Mouse (Mus musculus) hindbrain, embryonic 15.5 days (tissue): ENCODE measurements around the gene March4. TPM values are rescaled to one million over a fixed set of nuclear protein-coding genes. Genes with fewer than 3 reads are reported as not detected.

Experiments
- ATAC-seq: fragments of 200-750 bp; cut with Nextera tagmentation; 2 replicates; pipeline ENCODE4 v1.8.0; 2017; ENCODE audit warnings: low read depth, moderate number of reproducible peaks, moderate TSS enrichment; ENCODE audit not compliant: low FRiP score
- H3K27ac ChIP-seq: fragments of 300-500 bp; sonication (generic); replicated peaks from 2 replicates; pipeline ENCODE4 v1.5.1; 2015; ENCODE audit warnings: mild to moderate bottlenecking, inconsistent platforms
- H3K27me3 ChIP-seq: fragments of 300-500 bp; sonication (generic); 2 replicates; pipeline ENCODE4 v1.6.1; 2015; ENCODE audit warnings: control low read depth, inconsistent platforms
- H3K36me3 ChIP-seq: fragments of 300-500 bp; sonication (generic); 2 replicates; pipeline ENCODE4 v1.6.1; 2015; ENCODE audit warnings: control low read depth, inconsistent platforms
- H3K4me1 ChIP-seq: fragments of 300-500 bp; sonication (generic); replicated peaks from 2 replicates; pipeline ENCODE4 v1.6.1; 2015; ENCODE audit warnings: control low read depth, inconsistent platforms
- H3K4me2 ChIP-seq: fragments of 300-500 bp; sonication (generic); 2 replicates; pipeline ENCODE4 v1.6.1; 2015; ENCODE audit warnings: moderate library complexity, mild to moderate bottlenecking, inconsistent platforms
- H3K4me3 ChIP-seq: fragments of 300-500 bp; sonication (generic); 2 replicates; pipeline ENCODE4 v1.5.1; 2015; ENCODE audit warnings: mild to moderate bottlenecking, inconsistent platforms
- H3K9ac ChIP-seq: fragments of 300-500 bp; sonication (generic); 2 replicates; pipeline ENCODE4 v1.6.1; 2015; ENCODE audit warnings: inconsistent platforms
- H3K9me3 ChIP-seq: fragments of 300-500 bp; sonication (generic); 2 replicates; pipeline ENCODE4 v1.6.1; 2016; ENCODE audit warnings: control low read depth, inconsistent platforms
- WGBS: fragments of 180-500 bp; shearing (Covaris S2); methylation state at CpG from one replicate; pipeline ENCODE4 v1.1.7; 2015; 5-methylcytosine and 5-hydroxymethylcytosine counted together
- polyA plus RNA-seq: library from polyadenylated mRNA; unstranded; fragments of >200 nt; fragmentation: Nextera tagmentation; extraction: Ambion mirVana; gene quantifications from 2 replicates; pipeline ENCODE4 v1.2.1, GENCODE M21; 2015

March4 gene
- polyA plus RNA-seq, result 9.3 and 12.2 TPM in 2 replicates

- H3K4me1 ChIP-seq, result peaks cover 44% of the 10 kb centered on the region
- H3K36me3 ChIP-seq, result no peaks in the 10 kb centered on the region
- peak; percentile 77 for ATAC-seq
- no peaks in the 10 kb centered on the region for H3K27me3 ChIP-seq
- peak within 1 kb of the TSS; percentile 87 for H3K9ac ChIP-seq
- H3K4me2 ChIP-seq, result peak within 1 kb of the TSS; percentile 82
- H3K9me3 ChIP-seq, result no peaks in the 10 kb centered on the region
- H3K27ac ChIP-seq, result peak within 1 kb of the TSS; percentile 91
- WGBS, result under 1% methylated on average over 39 of the region's 41 CpGs
- peak within 1 kb of the TSS; percentile 65 for H3K4me3 ChIP-seq
These were observed at the start of gene March4 for GRCm38 (mm10) chr1:72536611-72537351. Gene March4 (minus strand): TSS chr1:72536930.

- H3K27ac ChIP-seq, result no peak overlapping the region
- H3K4me1 ChIP-seq, result peaks cover 22% of the 10 kb centered on the region
- H3K4me3 ChIP-seq, result no peak overlapping the region
- no peaks in the 10 kb centered on the region for H3K27me3 ChIP-seq
- WGBS, result 92% methylated on average over 17 of the region's 17 CpGs
- no peak for ATAC-seq
- H3K4me2 ChIP-seq, result no peak overlapping the region
- peaks cover 34% of the 10 kb centered on the region for H3K36me3 ChIP-seq
- no peaks in the 10 kb centered on the region for H3K9me3 ChIP-seq
- H3K9ac ChIP-seq, result no peak overlapping the region
These were observed 49.5 kb upstream of the March4 start for GRCm38 (mm10) chr1:72585971-72586875.

- peak overlapping the region; percentile 61 for H3K9ac ChIP-seq
- peak overlapping the region; percentile 92 for H3K27ac ChIP-seq
- 78% methylated on average over 4 of the region's 4 CpGs for WGBS
- H3K4me2 ChIP-seq, result peak overlapping the region; percentile 69
- peaks cover 22% of the 10 kb centered on the region for H3K36me3 ChIP-seq
- peak overlapping the region; percentile 62 for H3K4me3 ChIP-seq
- H3K27me3 ChIP-seq, result no peaks in the 10 kb centered on the region
- H3K9me3 ChIP-seq, result no peaks in the 10 kb centered on the region
- ATAC-seq, result no peak
- peaks cover 22% of the 10 kb centered on the region for H3K4me1 ChIP-seq
These were observed 47.2 kb upstream of the March4 start for GRCm38 (mm10) chr1:72583906-72584305.

- Histone ChIP-seq H3K4me2 (peak within 1 kb of the TSS; percentile 69), H3K27ac (peak within 1 kb of the TSS; percentile 92), H3K27me3 (no peaks in the 10 kb centered on the region), H3K4me3 (peak within 1 kb of the TSS; percentile 62), H3K36me3 (peaks cover 22% of the 10 kb centered on the region), H3K9me3 (no peaks in the 10 kb centered on the region), H3K4me1 (peaks cover 27% of the 10 kb centered on the region), H3K9ac (peak within 1 kb of the TSS; percentile 61)
- ATAC-seq, result peak; percentile 99
- WGBS, result under 1% methylated on average over 25 of the region's 25 CpGs
These were observed 46.4 kb upstream of the March4 start, which contains the start of gene Smarcal1 for GRCm38 (mm10) chr1:72582947-72583731. Gene Smarcal1 (plus strand): TSS chr1:72583251.

- Histone ChIP-seq H3K4me2 (peak overlapping the region; percentile 37), H3K9me3 (no peaks in the 10 kb centered on the region), H3K36me3 (no peaks in the 10 kb centered on the region), H3K27ac (peak overlapping the region; percentile 34; the same call in 1 of the 2 replicates), H3K4me3 (no peak overlapping the region), H3K27me3 (0 out of 2 replicates have a peak, but pooled peaks cover 2% of the 10 kb centered on the region), H3K9ac (no peak overlapping the region), H3K4me1 (peaks cover 25% of the 10 kb centered on the region)
- WGBS, result 29% methylated on average over 4 of the region's 4 CpGs
- ATAC-seq, result no peak
These were observed 42.1 kb upstream of the March4 start for GRCm38 (mm10) chr1:72578806-72579205.

- no peak for ATAC-seq
- 30% methylated on average over 15 of the region's 15 CpGs for WGBS
- peak overlapping the region; percentile 34; the same call in 1 of the 2 replicates for H3K27ac ChIP-seq
- no peaks in the 10 kb centered on the region for H3K36me3 ChIP-seq
- no peak overlapping the region for H3K4me3 ChIP-seq
- no peak overlapping the region for H3K9ac ChIP-seq
- peak overlapping the region; percentile 37 for H3K4me2 ChIP-seq
- H3K9me3 ChIP-seq, result no peaks in the 10 kb centered on the region
- peaks cover 23% of the 10 kb centered on the region for H3K4me1 ChIP-seq
- H3K27me3 ChIP-seq, result 0 out of 2 replicates have a peak, but pooled peaks cover 2% of the 10 kb centered on the region
These were observed 41.6 kb upstream of the March4 start for GRCm38 (mm10) chr1:72578351-72578750.

- H3K27me3 ChIP-seq, result 0 out of 2 replicates have a peak, but pooled peaks cover 2% of the 10 kb centered on the region
- no peak overlapping the region for H3K9ac ChIP-seq
- H3K9me3 ChIP-seq, result no peaks in the 10 kb centered on the region
- peaks cover 21% of the 10 kb centered on the region for H3K4me1 ChIP-seq
- ATAC-seq, result 0 out of 2 replicates have a peak, but pooled peaks have one; percentile 20
- peak overlapping the region; percentile 42 for H3K27ac ChIP-seq
- peak overlapping the region; percentile 27 for H3K4me2 ChIP-seq
- 3% methylated on average over 12 of the region's 12 CpGs for WGBS
- H3K36me3 ChIP-seq, result no peaks in the 10 kb centered on the region
- no peak overlapping the region for H3K4me3 ChIP-seq
These were observed 40.8 kb upstream of the March4 start for GRCm38 (mm10) chr1:72577481-72577922.

GRCm38 (mm10) chr1:72575121-72575520 lies 38.4 kb upstream of the March4 start:
- H3K9me3 ChIP-seq, result no peaks in the 10 kb centered on the region
- WGBS, result 55% methylated on average over 4 of the region's 4 CpGs
- ATAC-seq, result no peak
- H3K36me3 ChIP-seq, result no peaks in the 10 kb centered on the region
- H3K9ac ChIP-seq, result no peak overlapping the region
- no peak overlapping the region for H3K4me3 ChIP-seq
- H3K27me3 ChIP-seq, result 0 out of 2 replicates have a peak, but pooled peaks cover 2% of the 10 kb centered on the region
- H3K27ac ChIP-seq, result no peak overlapping the region
- H3K4me1 ChIP-seq, result peaks cover 17% of the 10 kb centered on the region
- H3K4me2 ChIP-seq, result no peak overlapping the region

- no peaks in the 10 kb centered on the region for H3K9me3 ChIP-seq
- no peak for ATAC-seq
- 67% methylated on average over 7 of the region's 7 CpGs for WGBS
- 0 out of 2 replicates have a peak, but pooled peaks cover 2% of the 10 kb centered on the region for H3K27me3 ChIP-seq
- no peak overlapping the region for H3K9ac ChIP-seq
- H3K4me1 ChIP-seq, result peaks cover 17% of the 10 kb centered on the region
- H3K4me3 ChIP-seq, result no peak overlapping the region
- no peak overlapping the region for H3K27ac ChIP-seq
- no peaks in the 10 kb centered on the region for H3K36me3 ChIP-seq
- no peak overlapping the region for H3K4me2 ChIP-seq
These were observed 37.9 kb upstream of the March4 start for GRCm38 (mm10) chr1:72574608-72575007.

GRCm38 (mm10) chr1:72574047-72574446 lies 37.3 kb upstream of the March4 start:
- no peak overlapping the region for H3K27ac ChIP-seq
- 71% methylated on average over 7 of the region's 7 CpGs for WGBS
- peaks cover 17% of the 10 kb centered on the region for H3K4me1 ChIP-seq
- H3K9ac ChIP-seq, result no peak overlapping the region
- H3K36me3 ChIP-seq, result no peaks in the 10 kb centered on the region
- no peak overlapping the region for H3K4me3 ChIP-seq
- 0 out of 2 replicates have a peak, but pooled peaks cover 2% of the 10 kb centered on the region for H3K27me3 ChIP-seq
- ATAC-seq, result no peak
- no peak overlapping the region for H3K4me2 ChIP-seq
- H3K9me3 ChIP-seq, result no peaks in the 10 kb centered on the region

- H3K36me3 ChIP-seq, result no peaks in the 10 kb centered on the region
- no peak overlapping the region for H3K4me3 ChIP-seq
- H3K4me1 ChIP-seq, result peaks cover 6% of the 10 kb centered on the region
- no peaks in the 10 kb centered on the region for H3K27me3 ChIP-seq
- WGBS, result 96% methylated on average over 8 of the region's 8 CpGs
- no peak overlapping the region for H3K4me2 ChIP-seq
- no peak overlapping the region for H3K9ac ChIP-seq
- no peak overlapping the region for H3K27ac ChIP-seq
- ATAC-seq, result no peak
- no peaks in the 10 kb centered on the region for H3K9me3 ChIP-seq
These were observed 32.0 kb upstream of the March4 start for GRCm38 (mm10) chr1:72568725-72569124.
